Mouse (Mus musculus): ENCODE results near the gene Ttc7b.

Gene Ttc7b

DNA sequence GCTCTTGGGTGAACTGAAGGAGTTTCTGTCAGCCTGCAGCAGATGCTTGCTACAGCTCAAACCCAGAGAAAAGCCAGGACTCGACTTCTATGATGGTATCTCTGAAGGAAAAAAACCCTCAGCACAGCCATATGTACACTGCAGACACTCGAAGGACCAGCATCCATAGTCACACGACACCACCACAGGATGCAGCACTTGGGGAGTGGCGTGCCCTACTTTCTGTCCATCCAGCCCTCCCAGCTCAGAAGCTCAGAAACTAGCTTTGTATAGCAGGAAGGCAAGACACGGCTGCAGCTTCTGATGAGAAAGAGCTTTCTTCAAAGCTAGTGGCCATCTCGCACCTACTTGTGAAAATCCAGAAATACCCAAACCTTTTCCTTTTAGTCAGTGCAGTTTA is 104.8 kb downstream of the Ttc7b start:
- peak; percentile 77 for ATAC-seq (ENCODE audit: low TSS enrichment)

DNA sequence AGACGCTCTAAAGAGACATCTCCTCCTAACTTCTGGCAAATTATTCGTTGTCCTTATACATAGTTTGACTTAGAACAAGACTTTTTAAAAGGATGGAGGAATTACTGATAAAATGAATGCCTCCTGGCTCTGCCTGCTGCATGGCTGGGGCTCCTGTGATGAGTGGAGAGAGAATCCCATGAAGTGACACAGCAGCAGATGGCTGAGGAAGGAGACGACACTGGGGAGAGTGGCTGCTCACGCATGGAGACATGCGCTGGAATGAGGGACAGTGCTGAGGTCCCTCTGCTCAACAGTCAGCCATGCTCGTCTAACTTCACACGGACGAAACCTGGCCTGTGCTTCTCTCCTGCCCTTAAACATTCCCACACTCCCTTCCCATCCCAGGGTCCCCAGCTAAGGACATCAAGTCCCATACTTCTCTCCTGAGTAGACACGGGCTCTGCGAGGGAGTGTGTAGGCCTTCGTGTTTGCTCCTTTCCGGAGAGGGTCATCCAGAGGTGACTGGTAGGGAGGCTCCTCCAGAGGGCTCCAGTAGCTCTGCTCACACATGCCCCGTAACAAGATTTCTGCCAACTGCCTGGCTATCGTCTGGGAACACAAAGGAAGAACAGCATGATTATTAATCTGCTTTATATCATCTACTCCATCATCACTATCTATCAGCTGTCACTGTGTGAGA is 105.8 kb downstream of the Ttc7b start:
- peak; percentile 41 for ATAC-seq (ENCODE audit: low TSS enrichment)

DNA sequence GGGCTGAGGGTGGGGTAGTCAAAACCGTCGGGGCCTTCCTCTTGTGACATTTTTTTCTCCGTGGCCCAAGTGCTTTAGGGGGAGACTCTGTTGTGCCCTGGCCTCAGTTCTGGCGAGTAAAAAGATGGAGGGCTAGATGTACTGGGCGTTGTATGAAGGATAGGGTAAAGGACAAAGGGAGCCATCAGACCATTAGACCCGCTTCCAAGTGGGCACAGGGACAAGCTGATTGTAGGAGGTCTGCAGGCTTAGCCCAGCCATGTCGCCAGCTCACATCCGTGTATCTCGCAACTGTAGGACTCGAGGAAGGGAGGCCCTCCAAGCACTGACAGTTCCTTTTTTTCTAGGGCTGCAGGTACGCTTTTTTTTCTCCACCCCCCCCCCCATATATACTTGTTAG is 111.9 kb downstream of the Ttc7b start:
- no peak for ATAC-seq (ENCODE audit: low TSS enrichment)

DNA sequence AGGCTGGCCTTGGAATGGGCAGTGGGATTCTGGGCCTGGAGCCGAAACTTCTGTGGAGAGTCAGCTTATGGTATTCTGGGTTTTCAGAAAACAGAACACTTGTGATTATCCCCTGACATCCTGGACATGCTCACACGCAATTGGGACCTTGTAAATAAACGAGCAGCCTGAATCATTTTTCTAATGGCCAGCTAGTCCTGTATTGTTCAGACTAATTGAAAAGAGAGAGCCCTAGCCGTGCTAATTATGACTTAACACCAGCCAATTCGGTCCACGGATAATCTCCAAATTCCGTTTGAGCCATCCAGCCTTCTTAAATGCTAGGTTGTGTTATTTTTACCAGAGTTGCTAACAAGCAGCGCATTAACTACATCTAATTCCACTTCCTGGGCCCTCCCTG is 112.5 kb downstream of the Ttc7b start:
- no peak for ATAC-seq (ENCODE audit: low TSS enrichment)

DNA sequence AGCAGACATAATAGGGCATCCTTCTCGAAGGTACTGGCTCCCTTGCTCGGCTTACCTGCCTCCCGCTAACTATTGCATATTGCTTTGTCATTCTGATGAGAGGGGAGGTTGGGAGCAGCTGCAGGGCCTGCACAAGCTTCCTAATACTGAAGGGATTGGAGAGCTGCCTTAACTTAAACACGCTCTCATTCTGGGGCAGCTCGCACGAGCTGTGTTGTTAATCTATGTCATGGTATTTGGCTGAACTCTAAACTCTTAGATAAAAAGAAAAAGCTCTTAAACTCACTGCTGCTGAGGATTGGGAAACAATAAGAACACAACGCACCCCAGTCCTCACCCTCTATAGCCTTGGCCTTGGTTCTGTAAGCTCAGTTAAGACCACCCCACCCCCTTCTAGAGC is 113.3 kb downstream of the Ttc7b start:
- no peak for ATAC-seq (ENCODE audit: low TSS enrichment)

DNA sequence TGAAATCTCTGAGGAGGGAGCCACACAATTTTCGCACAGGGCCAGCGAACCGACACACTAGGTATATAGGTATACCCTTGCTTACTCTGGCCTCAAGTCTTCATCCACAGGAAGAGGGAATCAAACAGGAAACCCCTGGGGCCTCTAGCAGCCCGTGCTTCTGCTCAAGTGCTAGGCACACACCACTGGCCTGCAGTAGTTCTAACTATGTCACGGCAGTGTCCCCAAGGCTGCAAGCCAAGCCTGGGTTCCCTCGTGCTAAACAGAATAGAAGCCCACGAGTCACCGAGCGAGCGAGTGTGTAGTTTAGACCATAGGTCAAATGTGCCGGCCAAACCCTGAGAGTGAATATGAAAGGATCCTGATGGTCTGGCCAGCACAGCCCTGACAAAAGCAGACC is 114.5 kb downstream of the Ttc7b start:
- no peak for ATAC-seq (ENCODE audit: low TSS enrichment)

DNA sequence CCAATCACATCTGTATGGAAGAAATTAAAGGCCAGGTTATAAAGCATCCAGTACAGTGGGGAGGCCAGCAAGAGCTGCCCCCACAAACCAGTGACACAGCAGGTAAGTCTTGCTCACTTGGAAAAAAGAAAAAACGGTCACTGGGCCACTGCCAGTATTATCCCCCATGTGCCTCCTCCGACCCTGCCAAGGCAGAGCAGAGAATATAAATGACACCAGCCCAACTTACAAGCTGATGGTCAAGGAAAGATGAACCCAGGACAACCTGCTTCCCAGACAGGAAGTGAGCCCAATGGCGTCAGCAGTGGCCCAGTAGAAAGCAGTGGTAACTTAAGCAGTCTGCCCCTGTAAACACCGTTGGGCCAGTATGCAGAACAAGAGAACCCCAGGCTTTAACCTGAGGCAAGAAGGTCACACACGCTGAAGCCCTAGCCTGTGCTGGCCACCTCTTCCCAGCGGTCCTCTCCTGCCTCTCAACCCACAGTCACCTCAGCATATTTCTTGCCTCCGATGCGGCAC is 115.1 kb downstream of the Ttc7b start:
- no peak for ATAC-seq (ENCODE audit: low TSS enrichment)

DNA sequence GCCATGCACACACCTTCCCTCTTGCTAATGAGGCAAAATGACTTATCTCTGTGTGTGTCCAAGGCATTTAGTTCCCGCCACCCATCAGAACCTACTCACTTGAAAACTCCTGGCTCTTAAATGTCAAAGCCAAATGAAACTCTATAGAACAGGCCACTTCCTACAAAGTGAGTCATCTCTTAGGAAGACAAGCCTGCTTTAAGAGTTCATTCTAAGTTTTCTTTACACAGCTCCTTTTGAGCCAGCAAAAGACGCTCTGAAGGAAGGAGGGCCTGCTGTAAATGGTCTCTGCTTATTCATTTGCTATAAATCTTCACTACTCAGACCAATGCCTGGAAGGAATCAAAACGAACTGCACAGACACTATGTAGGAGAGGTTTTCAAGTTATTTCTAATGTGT is 116.2 kb downstream of the Ttc7b start:
- peak; percentile 29; the same call in 1 of the 2 replicates for ATAC-seq (ENCODE audit: low TSS enrichment)

DNA sequence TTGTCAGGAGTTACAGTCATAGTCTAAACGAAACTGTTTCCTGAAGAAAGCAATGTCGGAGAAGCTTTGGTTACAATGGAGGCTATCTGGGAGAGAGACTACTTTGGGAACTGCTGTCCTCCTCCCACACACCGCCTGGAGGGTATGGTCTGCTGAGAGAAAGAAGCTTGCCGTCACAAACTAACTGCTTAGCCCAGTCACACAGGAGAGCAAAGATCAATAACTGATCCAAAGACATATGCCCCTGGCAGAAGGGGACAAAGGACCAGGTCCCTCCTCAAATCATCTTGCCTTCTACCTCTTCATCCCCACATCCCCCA is 117.7 kb downstream of the Ttc7b start:
- peak; percentile 45; the same call in 1 of the 2 replicates for ATAC-seq (ENCODE audit: low TSS enrichment)

DNA sequence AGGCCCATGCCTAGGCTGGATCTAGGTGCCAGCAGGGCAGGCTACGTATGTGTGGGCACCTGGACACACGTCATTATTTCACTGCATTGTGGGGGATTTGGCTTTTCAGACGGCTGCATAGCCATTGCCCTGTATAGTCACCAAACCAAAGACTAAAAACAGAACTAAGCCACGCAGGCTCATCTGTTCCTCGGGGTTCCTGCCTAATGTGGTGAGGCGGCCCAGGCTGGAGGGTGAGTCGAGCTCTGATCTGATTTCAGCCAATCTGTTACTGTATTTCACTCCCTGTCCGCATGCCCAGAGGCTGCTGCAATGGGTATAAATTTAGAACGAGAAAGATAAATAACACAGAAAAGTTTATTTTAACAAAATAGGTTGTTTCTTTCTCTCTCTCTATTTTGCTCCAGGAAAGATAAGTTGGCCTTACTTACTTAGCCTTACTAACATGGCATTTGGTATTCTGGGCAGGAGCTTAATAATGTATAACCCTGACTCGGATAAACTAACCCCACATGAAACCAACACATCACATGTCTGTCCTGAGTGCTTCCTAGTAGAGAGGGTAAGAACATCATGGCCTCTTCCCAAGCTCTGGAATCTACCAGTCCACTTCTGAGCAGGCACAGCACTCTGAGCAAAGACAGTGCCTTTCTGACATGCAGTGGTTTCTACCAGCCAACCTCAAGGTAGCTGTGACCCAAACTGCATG is 118.2 kb downstream of the Ttc7b start:
- ATAC-seq (ENCODE audit: low TSS enrichment), result no peak

DNA sequence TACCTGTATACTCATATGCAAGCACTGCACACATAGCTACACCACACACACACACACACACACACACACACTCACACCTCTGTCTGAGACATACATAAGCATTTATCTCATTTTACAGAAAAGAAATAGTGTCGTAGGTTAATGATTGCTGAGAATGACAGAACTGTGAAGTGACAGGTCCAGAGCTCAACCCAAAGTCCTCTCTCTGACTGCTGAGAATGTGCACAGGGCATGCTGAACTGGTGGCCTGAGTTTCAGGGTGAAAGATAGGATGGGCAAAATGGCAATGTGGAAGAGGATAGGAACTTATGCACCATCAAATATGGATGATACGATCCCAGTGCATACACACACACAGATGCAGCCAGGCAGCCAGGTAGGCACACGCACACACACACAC is 120.5 kb downstream of the Ttc7b start:
- ATAC-seq (ENCODE audit: low TSS enrichment), result no peak

DNA sequence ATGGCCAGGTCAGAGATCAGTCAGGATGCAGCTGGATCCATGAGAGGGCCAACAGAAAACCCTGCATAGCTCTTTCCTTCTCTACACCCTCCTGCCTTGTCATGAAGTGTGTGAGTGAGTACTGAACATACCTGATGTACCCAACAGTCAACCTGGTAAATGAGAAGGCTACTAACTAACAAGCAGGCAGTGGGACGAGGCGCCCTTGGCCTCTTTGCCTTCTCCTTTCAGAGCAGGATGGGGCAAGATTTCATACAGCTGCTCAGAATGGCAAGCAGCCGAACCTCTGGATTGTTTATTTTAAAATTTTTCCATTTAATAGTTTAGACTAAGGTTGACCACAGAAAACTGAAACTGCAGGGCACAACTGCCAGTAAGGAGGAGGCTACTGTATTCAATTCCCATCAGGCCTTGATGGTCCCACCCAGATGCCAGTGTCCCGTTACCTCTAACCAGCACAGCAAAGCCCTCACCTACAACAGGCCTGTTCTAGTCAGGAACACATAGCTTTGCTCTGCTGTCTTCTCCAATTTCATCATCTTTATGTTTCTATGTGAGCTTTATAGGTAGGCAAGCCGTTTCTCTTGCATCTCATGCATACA is 121.4 kb downstream of the Ttc7b start:
- no peak for ATAC-seq (ENCODE audit: low TSS enrichment)

DNA sequence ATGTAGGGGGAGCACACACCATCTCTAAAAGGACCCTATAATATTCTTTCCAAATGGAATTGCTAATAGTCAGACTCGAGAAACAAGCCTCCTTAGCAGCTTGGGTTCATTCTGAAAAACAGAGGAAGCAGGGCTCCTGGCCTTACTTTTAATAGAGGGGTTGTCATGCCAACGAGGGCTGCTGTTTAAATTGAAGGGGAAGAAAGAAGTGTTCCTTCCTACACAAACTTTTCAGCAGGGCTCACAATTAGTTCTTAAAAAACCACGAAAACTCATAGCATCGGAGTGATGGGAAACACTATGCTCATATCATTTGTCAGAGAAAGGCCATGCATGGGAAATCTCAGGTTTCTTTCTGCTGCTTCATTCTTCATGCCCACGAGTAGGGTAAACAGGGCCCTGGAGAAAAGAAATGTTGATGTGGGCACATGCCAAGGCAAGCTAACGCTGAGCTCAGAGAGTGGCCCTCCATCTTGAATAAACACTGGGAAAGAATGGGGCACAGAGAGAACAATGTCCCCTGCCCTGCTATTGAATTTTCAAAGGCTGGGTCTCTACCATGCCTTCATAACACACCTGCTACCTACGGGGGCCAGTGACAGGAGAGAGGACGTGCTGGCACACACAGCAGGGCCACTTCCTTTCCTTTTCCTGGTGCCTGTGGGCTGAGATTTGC is 122.2 kb downstream of the Ttc7b start:
- ATAC-seq (ENCODE audit: low TSS enrichment), result peak; percentile 25; the same call in 1 of the 2 replicates

DNA sequence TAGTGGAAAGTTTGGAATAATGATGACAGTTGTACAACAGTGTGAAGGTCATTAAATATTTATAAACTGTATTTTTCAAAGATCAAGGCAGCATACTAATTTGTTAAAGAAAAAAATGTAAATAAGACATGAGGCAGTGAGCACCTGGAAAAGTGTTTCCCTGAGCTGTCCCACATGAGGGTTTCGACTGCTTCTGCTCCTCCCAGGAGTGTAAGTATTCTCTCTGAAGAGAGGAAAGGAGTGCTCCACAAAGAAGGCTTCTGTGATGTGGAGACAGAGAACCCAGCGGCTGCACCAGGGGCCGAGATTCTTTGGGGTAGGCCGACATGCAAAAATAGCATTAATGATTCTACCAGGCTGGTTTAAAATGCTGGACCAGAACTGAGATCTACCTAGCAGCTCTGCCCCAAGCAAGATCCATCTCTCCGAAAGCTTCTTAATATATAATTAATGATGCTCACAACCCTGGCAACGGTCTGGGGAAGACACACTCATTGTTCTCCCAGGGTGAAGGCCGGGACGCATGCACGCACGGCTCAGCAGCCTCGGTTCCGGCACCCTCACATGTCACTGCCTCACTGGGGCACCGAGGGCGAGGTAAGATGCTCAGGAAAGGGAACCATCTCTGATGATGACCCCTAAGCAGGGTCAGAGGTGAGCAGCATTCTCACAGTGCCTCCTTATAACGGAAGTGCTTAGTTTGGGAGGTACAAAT is 123.0 kb downstream of the Ttc7b start:
- ATAC-seq (ENCODE audit: low TSS enrichment), result no peak

DNA sequence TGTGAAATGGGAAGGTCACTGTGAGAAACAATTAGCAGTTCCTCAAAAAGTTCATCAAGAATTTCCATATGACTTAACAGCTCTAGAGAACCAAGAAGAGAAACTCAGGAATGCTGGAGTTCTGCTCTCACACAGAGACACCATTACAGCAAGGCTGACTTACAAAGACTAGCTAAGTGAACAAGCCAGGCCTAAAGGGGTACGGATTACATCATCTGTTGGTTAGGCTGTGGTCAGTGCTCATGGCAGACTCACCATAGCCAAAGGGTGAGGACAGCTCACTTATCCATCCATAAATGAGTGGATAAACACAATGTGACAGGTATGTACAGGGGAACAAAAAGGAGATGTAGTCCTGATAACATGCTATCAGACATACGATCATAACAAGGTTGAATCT is 123.8 kb downstream of the Ttc7b start:
- no peak for ATAC-seq (ENCODE audit: low TSS enrichment)

DNA sequence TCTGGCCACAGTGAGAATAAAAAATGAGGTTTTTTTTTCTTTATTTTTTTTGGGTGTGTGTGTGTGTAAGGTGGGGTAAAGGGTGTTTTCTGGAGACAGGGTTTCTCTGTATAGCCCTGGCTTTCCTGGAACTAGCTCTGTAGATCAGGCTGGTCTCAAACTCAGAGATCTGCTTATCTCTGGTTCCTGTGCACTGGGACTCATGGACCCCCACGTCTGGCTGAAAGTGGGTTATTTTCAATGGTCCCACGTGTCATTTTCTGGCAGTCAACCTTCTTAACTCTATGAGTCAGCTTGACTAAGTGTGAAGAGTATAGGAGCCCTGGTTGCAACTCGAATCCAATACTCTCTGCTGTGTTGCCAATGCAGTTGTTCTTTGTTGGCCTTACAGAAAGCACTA is 127.1 kb downstream of the Ttc7b start:
- no peak for ATAC-seq (ENCODE audit: low TSS enrichment)

DNA sequence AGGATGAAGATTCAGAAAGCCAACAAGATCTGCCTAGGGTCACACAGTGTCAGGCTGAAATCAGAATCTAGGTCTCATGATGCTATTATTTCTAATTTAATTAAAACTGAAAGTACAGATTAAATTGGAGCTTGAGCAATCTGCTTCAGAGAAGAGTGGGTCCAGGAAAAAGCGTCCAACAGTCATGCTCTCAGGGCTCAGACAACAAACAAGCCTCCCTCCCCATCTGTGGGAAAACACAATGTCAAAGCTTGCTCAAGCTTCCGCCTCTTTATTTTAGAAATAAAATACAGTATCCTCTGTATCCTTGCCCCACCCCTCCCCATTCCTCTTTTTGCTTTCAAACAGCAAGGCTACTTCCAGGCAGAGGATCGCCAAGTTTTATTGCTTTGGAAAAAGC is 127.5 kb downstream of the Ttc7b start:
- ATAC-seq (ENCODE audit: low TSS enrichment), result no peak

DNA sequence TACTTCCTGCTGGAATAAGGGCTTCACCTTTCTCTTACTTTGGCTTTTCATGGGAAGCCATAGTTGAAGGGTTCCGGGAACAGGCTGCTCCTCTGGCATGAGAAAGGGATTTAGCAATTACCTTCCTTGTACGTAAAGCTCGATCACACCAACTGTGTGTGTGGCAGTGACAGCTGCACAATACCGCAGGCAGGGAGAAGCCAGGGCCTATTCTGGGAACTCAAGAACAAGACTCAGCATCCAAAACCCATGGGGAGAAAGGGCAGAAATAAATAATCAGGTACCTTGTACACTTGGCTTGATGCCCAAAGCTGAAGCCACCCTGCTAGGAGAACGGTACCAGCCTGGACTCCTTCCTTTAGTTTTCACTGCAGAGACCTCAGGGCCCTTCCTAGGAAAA is 128.2 kb downstream of the Ttc7b start:
- ATAC-seq (ENCODE audit: low TSS enrichment), result peak; percentile 54

DNA sequence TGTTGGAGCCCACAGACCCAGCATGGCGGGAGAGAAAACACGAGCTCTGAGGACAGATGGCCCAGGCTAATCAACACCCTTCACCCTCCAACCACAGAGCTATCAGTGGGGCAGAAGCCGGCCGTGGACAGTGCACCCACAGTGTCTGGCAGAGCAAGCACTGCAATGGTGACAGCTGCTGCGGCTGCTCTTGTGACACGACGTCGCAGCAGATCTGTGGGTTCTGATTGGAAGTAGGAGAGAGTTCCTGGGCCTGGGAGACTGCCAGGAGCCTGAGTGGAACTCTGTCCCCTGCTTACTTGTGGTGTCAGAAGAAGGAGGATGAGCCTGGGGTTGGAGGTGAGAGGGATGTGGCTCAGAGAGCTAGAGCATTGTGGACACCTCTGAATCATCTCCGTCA is 128.7 kb downstream of the Ttc7b start:
- peak; percentile 16; the same call in 1 of the 2 replicates for ATAC-seq (ENCODE audit: low TSS enrichment)

DNA sequence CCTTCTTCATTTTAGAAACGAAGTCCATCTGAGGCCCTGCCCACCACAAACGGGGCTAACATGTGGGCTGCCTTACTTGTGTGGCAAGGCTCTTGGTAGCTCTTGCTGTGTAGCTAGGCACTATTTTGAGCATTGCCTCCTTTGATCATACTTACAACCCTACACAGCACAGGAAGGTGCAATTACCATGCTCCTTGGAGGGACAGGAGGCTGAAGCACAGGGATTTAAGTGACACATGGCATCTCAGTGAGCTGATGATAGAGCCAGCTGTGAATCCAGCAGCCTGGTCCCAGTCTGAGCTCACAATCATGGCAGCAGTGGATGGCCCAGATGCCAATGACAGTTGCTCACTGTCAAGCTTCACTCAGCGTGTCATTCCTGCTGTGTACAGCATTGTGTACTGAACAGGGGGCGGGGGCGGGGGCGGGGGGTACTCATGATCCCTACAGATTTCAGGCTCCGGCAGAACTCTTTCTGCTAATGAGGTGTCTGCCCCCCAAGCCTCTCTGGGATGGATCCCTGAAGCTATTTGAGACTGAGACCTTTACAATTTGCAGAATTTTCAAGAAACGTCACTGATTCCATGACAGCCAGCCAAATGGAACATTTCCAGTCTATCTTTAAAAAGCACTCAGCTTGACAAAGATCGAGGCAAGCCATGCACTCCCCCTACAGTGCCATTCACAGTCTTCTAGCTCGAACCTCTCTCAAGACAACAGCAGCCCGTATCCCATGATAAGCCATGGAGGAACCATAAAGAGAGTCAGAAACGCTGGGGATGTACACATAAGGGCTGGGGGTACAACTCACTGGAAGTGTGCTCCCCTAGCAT is 130.5 kb downstream of the Ttc7b start:
- no peak for ATAC-seq (ENCODE audit: low TSS enrichment)

DNA sequence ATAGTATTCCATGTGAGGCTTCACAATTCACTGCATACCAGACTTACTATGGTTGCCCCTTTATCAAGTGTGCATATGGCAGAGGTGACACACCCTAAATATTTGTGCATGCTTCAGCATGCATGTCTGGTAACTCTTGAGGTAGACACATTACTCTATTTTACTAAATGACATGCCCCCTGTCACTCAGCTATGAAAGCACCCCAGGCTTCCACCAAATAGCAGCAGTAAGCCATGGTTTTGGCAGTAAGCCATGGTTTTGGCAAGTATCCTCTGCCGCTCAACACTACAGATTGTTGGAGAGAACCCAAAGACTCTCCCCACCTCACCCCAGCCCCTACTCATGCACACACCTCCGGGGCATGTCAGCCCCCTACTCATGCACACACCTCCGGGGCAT is 134.4 kb downstream of the Ttc7b start:
- ATAC-seq (ENCODE audit: low TSS enrichment), result no peak

All from frontal cortex, adult (tissue).